Mouse (Mus musculus): ENCODE results near the gene Amn. TPM values are rescaled to one million over a fixed set of nuclear protein-coding genes. Genes with fewer than 3 reads are reported as not detected.

The Amn gene
- polyA plus RNA-seq, 1 experiment from 2014 or later = 1.9 TPM

Other genes with a start within 250 kb of the Amn start
- 6.0 and 6.5 TPM in 2 replicates for gene Rcor1, start 231.7 kb upstream of the Amn start, polyA plus RNA-seq (2015; fragmentation: Nextera tagmentation; extraction: Ambion mirVana)
- gene Traf3, start 104.7 kb upstream of the Amn start, polyA plus RNA-seq (2015; fragmentation: Nextera tagmentation; extraction: Ambion mirVana) = 15.7 and 19.7 TPM in 2 replicates
- gene 4930595D18Rik, start 86.6 kb upstream of the Amn start, polyA plus RNA-seq (2015; fragmentation: Nextera tagmentation; extraction: Ambion mirVana) = not detected in 2 replicates
- 37.7 and 39.8 TPM in 2 replicates for gene Cdc42bpb, start 106.6 kb downstream of the Amn start, polyA plus RNA-seq (2015; fragmentation: Nextera tagmentation; extraction: Ambion mirVana)
- 0.32 TPM in 1 of 2 replicates, not detected in the other for gene Lbhd2, start 135.7 kb downstream of the Amn start, polyA plus RNA-seq (2015; fragmentation: Nextera tagmentation; extraction: Ambion mirVana)
- 2.0 and 2.4 TPM in 2 replicates for gene Exoc3l4, start 145.9 kb downstream of the Amn start, polyA plus RNA-seq (2015; fragmentation: Nextera tagmentation; extraction: Ambion mirVana)
- 0.28 and 1.3 TPM in 2 replicates for gene Tnfaip2, start 171.4 kb downstream of the Amn start, polyA plus RNA-seq (2015; fragmentation: Nextera tagmentation; extraction: Ambion mirVana)
- 0.81 and 0.98 TPM in 2 replicates for gene Gm266, start 214.7 kb downstream of the Amn start, polyA plus RNA-seq (2015; fragmentation: Nextera tagmentation; extraction: Ambion mirVana)